Mouse (Mus musculus): ENCODE results near the gene Cnp. TPM values are rescaled to one million over a fixed set of nuclear protein-coding genes. Genes with fewer than 3 reads are reported as not detected.
A peak's percentile ranks its signal among the peaks of the same experiment; 100 is the strongest.
"Not testable (repeated sequence)": the region's sequence is repeated elsewhere in the genome, so short reads cannot be mapped to it uniquely, and the experiment has no call there.

Gene Cnp
- 1 to 10 TPM; 5.5 to 7.2 TPM for total RNA-seq (2021)

DNA sequence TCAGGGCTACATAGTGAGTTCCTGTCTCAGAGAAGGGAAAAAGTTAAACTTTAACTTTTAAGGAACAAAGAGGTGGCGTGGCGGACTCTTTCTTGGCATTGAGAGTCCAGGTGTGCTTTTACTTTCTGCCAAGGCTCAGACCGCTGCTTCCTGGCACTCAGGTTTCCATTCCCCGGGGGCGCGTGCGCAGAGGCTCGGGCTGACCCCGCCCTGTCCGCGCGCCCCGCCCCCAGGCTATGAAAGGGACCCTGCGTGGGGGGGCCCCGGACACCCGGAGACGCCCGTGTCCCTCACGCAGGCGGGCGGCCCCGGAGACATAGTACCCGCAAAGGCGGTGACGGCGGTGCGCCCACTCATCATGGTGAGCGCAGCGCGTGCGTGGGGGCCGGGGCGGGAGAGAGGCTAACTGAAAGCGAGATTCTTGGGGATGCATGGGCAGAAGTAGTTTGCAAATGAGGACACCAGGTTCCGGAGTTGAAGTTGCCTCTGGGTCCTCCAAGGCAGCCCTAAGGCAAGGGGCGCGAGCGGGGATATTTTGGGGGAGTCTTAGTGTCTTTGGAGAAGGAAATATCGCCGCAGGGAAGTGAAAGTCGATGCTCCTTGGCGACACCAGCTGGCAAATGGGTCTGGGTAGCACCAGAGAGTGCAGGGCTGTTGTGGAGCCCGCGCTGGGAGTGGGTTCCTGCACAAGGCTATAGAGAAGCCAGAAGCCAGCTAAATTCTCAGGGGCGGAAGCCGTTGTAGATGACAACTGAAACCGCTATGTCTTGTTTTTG lies at the start of gene Cnp:
Gene Cnp, plus strand, starts transcription at position 197 of the 776 bp plus-strand sequence.
- intact Hi-C loops (cut with DNase I), result loop anchor here (5.0 kb wide), 2 partner anchors 187 to 382 kb away; partner anchors contain the start of gene Hcrt
- DNase-seq, result peak; percentile 85

DNA sequence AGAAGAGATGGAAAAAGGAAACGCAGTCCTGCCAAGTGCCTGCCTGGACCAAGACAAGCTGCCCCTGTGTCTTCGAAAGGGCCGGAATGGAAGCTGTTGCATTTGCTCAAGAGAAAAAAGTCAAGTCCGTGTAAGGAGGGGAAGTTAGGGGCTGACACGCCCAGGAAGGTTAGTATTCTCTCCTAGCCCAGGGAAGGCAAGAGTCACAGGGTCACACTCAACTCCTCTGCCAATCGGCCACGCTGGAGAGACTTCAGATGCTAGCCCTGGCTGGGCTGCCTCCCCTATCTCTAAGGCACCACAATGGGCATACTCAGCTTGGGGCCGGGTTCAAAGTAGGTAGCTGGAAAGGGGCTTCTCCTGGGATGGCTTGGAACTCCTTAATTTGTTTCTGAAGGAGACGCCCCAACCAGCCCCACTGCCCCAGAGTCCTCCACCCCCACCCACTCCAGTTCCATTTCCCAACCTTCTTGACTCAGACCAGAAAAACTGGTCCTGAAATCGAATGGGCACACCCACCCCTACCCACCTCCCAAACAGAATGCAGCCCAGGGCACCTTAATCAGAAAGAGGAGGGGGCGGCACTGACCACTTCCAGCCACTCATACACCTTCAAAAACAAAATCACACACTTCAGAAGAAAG lies 49.6 kb upstream of the Cnp start:
- intact Hi-C loops (cut with DNase I), result no loop called here
- DNase-seq, result no peak

DNA sequence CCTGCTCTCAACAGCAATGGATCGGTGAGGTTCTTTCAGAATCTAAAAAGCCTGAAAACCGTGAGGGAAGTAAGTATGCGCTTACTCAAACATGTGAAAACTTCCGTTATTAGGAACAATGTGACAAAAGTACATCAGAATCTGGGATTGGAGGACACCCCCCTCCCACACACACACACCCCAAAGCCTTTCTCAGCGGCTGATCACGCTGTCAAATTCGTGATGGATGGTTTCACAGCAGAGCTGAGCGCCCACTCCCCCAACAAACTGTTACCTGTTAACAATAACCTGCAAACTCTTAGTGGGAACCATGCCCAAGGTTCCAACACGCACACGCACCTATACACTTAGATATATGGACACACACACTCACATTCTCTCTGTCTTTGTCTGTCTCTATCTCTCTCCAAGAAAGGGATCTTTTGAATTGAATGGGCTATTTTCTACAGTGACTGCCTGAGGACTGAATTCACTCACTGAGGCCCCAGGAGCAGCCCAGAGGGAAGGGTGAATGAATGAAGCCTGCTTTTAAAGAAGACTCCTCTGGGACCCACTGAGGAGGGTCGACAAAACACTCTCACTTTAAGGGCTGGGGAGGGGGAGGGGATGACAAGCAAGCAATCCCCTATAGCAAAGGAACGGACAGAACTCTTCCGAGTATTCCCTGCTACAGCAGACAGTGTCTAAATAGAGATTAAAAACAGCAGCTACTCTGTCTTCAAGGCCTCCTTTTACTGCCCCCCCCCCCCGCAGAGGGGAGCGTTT lies 48.5 kb upstream of the Cnp start:
- DNase-seq, result no peak
- intact Hi-C loops (cut with DNase I), result no loop called here

DNA sequence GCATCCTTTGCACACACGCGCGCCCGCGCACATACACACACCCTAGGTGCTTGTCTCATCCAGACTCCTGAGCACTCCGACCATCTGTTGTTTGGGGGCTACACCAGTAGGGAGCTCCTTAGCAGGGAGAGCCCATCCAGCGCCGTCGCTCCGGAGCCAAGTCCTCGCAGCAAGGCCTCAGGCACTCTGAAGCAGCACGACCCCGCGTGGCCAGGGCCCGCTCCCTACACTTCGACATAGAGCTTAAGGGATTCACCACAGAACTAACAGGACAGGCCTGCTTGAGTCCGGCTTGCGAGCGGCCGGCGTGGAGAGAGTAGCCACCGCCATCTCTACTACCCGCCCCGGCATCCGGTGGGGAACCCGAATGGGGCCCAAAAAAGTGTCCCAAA lies 47.6 kb upstream of the Cnp start:
- intact Hi-C loops (cut with DNase I), result no loop called here
- peak in 1 of 2 experiments; percentile 53 for DNase-seq

DNA sequence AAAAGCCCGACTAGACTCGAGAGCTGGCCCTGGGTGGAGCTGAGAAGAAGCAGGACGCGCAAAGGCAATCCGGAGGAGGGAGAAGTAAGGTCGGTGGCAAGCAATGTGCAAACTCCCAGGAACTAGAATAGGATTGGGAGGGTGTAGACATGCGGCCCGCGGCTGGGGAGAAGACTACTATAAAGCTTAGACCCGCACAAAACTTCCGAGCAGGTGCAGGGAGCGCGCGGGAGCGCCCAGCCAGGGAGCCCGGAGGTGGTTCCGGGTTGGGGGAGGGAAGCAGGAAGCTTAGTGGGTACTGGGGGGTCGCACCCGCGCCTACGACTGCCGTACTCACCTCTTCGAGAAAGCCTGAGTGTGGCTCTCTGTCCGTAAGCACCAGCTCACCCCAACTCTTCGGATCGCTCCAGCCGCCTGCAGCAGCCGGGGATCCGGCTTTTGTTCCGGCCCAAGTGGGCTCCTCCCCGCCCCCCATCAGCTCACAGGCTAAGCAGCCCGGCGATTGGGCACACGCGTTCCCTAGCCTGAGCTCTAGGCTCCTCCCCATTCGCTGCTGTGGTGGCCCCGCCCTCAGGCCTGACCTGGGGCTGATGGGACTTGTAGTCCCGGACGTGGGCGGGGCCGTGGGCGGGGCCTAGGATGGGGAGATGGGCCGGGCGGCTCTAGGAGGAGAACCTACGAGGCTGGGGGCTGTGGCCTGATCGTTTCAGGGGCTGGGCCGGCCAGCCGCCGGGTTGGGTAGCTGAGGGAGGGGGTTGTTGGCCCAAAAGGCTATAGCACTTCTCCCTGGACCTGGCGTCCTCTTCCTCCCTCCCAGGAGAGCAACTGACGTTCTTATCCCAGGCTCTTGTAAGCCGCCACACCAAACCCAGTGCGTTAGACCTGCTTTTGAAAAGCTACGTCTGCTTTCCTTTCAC lies 47.0 kb upstream of the Cnp start, which contains the start of gene Acly:
Gene Acly, minus strand, starts transcription at position 543 of the 917 bp plus-strand sequence.
- intact Hi-C loops (cut with DNase I), result no loop called here
- peak; percentile 96 to 97 for DNase-seq

DNA sequence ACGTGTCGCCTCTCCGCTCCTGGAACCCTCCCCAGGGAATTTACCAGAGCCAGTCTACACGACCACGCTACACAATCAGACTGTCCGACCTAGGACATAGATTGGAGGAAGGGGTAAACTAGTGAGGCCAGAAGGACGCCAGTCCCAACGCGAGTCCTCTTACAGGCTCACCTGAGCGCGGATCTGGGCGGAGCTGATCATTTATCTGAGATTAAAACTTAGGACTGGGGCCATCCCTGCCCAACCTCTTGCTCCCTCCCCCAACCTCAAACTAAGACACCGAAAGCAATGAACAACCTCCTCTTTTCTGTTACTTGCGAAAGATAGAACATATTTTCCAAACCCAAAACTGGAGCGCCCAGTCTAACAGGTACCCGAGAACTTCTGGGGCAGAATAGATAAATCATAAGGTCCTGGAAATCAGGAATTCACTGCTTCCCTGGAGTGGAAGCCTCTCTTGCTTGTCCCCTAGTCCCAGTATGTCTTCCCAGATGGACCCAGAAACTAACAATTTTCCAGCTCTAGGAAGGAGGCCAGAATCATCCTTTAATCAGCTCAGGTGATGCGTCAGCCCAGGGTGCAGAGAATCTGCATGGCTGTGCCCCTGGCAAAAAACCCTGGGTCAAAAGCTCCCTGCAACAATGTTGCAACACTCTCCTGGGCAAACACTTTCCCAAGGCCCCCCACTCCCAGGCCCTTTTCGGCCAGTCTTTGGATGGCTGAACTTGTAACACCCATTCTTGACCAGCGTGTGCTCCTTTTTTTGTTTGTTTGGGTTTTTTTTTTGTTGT lies 46.1 kb upstream of the Cnp start:
- intact Hi-C loops (cut with DNase I), result no loop called here
- DNase-seq, result no peak

DNA sequence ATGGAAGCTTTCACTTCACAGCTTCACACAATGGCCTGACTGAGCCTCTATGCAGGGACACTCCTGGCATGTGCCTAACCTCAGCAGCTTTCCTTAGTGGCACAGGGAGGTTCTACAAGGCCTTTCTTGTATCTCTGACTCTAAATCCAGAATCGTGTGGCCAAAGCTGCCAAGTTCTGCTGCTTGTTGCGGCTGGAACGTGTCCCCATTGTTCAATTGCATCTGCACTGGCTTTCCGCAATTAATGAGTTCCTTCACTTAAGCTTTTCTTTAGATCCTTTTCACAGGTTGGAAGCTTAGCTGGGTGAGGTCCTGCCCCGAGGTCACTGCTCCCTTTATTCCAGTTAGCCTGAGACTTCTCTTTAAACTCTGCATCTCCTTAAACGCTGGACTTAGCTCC lies 40.8 kb upstream of the Cnp start:
- no peak for DNase-seq
- intact Hi-C loops (cut with DNase I), result no loop called here

DNA sequence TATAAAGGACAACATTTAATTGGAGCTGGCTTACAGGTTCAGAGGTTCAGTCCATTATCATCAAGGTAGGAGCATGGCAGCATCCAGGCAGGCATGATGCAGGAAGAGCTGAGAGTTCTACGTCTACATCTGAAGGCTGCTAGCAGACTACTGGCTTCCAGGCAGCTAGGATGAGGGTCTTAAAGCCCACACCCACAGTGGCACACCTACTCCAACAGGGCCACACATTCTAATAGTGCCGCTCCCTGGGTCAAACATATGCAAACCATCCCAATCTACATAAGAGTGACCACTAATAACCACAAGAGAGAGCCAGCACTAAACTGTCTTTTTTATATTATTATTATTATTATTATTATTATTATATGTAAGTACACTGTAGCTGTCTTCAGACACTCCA lies 40.3 kb upstream of the Cnp start:
- intact Hi-C loops (cut with DNase I); DNase-seq: not testable (repeated sequence)

DNA sequence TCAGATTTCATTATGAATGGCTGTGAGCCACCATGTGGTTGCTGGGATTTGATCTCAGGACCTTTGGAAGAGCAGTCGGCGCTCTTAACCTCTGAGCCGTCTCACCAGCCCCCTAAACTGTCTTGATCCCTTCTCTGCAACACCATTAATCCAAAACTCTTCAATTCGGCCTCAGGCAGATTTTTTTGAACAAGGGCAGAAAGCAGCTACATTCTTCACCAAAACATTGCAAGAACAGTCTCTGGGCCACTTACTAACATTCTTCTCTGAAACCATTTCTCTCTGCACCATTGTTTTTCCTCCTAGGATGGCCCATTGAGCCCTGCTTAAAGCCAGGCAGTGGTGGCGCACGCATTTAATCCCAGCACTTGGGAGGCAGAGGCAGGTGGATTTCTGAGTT lies 39.9 kb upstream of the Cnp start:
- intact Hi-C loops (cut with DNase I); DNase-seq: not testable (repeated sequence)

DNA sequence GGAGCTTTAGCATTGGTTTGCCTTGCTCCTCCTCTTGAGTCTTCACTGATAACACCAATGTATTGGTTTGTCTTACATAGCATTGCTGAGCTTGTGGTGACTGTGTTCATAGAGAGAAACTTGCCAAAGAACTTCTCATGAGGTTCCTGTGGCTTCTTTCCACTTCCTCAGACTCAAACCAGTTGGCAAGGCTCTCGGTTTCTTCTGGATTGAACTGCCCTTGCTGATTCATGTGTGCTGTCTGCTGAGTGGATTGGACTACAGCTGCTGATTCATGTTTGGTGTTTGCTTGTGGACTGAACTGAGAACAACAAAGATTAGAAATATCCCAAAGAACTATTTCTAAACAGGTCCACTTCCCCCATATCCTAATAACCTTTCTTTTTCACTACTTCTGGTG lies 38.7 kb upstream of the Cnp start:
- DNase-seq, result no peak

DNA sequence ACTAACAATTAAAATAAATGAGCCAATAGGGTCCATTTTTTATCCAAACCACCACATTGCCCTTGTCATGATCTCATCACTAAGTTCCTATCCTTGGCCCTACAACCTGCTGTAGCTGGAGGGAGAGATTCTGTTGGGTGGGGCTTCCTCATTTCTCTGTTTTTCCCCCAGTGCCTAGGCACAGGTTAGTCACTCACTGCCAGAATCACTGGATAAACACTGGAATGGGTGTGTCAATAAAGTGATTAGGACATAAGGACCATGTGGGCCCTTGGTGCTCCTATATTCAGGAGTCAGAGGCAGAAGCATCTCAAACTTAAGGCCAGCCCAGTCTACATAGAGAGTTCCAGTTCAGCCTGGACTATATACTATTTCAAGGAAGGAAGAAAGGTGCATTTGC lies 38.2 kb upstream of the Cnp start:
- no peak for DNase-seq

More for the DNA sequence above, 38.7 kb upstream of the Cnp start:
- intact Hi-C loops (cut with DNase I), result no loop called here

DNA sequence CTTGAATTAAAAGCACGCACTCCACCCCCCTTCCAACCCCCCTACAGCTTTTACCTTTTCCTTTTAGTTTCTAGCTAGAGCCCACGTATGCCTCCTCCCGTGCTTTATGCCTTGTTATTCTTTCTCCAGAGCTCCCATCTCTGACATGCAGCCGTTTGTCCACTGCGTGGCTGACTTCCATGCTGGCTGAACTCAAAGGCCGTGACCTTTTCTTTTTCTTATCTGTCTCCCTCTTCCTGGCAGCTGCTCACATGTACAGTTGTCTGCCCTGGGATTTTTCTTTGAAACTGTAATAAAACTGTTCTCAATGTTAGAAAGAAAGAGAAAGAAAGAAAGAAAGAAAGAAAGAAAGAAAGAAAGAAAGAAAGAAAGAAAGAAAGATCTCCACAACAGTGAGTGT lies 33.7 kb upstream of the Cnp start:
- DNase-seq, result no peak
- intact Hi-C loops (cut with DNase I), result no loop called here

More for the DNA sequence above, 38.2 kb upstream of the Cnp start:
- intact Hi-C loops (cut with DNase I), result no loop called here

DNA sequence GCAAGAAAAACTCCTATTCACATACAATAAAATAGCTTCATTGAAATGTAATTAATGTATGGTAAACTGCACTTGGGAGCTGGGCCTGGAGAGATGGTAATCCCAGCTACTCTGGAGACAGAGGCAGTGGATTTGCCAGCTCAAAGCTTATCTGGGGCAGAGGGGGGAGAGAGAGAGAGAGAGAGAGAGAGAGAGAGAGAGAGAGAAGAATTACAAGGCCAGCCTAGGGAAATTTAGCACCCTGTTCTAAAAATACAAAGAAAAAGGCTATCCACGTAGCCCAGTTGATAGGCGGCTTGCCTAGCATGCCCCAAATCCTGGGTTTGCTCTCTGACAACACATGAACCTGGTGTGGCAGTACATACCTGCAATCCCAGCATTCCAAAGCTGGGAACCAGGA lies 33.1 kb upstream of the Cnp start:
- intact Hi-C loops (cut with DNase I), result no loop called here
- no peak for DNase-seq

DNA sequence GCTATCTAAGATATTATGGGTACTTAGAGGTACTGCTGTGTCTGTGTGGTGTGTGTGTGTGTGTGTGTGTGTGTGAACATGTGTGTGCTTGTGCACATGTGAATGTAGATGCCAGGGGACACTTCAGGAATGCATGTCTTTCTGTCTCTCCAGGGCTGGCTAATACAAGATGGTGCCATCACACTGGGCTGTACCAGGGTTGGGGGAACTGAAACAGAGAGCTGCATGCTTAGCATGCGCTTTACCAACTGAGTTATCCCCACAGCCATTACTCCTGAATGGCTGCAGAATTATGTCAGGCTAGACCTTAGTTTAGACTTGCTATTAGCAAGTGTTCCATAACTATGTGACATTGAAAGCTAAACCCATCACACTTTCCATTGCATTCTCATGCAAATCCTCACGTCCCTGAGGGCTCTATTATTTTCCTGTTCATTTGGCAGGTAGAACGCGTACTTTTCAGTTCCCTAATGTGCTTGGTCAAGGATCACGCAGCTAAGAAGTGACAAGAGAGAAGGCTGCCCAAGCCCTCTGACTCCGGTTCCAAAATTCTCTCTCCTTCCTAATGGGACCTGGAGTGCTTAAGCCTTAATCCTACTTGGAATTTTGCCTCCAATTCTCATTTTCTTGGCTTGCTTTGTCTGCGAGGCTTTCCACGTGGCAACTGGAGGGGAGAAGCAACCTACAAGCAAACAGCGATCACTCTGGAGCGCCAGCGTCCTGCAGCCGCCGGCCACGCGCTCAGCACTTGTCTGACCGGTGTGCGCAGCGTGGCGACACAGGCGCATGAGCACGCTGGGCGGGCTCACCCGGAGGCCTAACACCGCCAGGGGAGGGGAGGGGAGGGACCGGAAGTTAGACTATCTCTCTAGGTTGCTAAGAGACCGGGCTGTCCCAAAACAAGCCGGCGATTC lies 29.6 kb upstream of the Cnp start, which contains the start of gene Ttc25:
Gene Ttc25, plus strand, starts transcription at position 776 of the 914 bp plus-strand sequence.
- intact Hi-C loops (cut with DNase I), result no loop called here
- DNase-seq, result peak; percentile 82 to 86

DNA sequence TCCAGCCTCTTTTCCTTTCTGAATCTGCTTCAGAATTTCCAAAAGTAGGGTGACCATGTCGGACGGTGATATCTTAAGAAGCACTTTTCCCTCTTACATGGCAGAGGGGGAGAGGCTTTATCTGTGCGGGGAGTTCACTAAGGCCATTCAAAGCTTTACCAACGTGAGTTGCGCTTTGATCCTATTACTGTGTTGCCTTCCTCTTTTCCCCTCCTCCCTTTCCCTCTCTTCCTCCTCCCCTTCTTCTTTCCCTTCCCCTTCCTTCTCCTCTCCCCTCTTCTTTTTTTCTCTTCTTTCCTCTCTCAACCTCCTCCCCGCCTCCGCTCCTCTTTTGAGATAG lies 29.0 kb upstream of the Cnp start:
- intact Hi-C loops (cut with DNase I), result no loop called here
- DNase-seq, result no peak

DNA sequence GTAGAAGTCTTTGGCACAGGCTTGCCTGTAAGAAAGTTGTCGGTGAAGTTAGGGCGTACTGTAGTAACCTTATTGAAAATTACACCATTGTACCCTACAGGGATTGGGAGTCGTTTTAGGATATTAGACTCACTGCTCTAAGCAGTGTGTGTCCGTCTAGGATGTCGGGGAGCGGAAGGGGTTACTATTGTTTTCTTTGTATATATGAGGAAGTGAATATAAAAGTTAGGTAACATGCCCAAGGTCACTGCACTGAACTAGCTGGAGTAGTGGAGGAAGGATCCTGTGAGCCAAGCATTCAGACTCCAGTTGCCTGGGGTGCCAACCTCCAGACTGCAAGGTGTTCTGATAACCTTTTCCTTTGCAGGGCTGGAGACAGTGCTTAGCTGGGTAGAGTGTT lies 27.7 kb upstream of the Cnp start:
- intact Hi-C loops (cut with DNase I), result no loop called here
- DNase-seq, result no peak

DNA sequence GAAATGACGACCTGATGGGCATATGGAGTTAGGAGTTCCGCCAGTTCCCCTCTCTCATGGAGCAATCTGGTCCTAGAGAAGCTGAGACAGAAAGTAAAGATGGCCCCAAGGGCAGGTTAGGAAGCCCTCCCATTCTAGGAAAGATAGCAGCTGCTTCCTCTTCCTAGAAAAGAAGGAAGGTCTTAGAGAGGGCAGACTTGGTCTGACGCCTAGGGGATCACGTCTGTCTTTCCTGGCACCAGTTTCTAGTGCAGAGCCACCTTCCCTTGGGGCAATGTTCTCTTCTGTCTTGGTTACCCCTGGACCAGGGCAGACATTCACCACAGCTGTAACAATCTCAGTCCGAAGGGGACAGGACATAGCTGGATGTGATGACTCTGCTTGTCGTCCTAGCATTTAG lies 26.6 kb upstream of the Cnp start:
- intact Hi-C loops (cut with DNase I), result no loop called here
- DNase-seq, result no peak

DNA sequence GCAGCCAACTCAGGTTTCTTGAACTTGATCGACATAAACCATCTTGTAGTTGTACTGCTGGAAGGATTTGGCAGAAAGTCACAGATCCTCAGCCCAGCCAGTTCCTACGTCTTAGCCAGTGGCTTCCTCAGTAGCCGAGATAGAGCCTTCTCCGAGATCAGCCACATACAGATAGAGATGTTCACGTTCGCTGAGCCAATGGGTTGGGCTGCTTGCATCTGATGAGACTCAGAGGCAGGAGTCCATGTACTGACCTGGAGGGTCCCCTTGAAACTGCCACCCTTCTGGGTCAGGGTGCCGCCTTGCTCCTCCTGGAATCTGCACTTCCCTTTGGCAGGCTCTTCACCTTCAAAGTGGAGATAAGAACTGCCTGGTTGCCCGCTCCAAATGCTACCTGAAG lies 25.2 kb upstream of the Cnp start:
- no peak for DNase-seq
- intact Hi-C loops (cut with DNase I), result no loop called here

DNA sequence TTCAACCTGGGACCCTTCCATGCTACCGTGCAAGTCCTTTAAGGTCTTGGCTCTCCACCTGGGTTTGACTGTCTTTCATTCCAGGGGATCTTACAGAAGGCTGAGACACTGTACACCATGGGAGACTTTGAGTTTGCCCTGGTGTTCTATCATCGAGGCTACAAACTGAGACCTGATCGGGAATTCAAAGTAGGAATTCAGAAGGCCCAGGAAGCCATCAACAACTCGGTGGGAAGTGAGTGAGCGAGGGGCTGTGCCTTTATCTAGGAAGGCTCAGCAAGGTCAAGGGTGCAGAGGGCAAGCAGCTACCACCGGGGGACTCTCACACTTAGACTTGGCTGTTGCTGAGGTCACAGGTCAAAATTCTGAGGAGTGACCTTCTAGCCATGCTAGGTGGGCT lies 24.6 kb upstream of the Cnp start:
- intact Hi-C loops (cut with DNase I), result no loop called here
- DNase-seq, result no peak

Data from heart, postnatal 36 days (tissue).